Mouse (Mus musculus) heart, embryonic 12.5 days (tissue): ENCODE results near the gene Alad. TPM values are rescaled to one million over a fixed set of nuclear protein-coding genes. Genes with fewer than 3 reads are reported as not detected.

Experiments used
- ATAC-seq: fragments of 200-750 bp; cut with Nextera tagmentation; 2 replicates; pipeline ENCODE4 v1.8.0; 2017; ENCODE audit warnings: moderate TSS enrichment, moderate library complexity; ENCODE audit not compliant: insufficient number of reproducible peaks, low FRiP score
- H3K27ac ChIP-seq: fragments of 300-500 bp; sonication (generic); 2 replicates; pipeline ENCODE4 v1.5.1; 2016; ENCODE audit warnings: mild to moderate bottlenecking, moderate library complexity; ENCODE audit not compliant: poor library complexity, severe bottlenecking
- H3K27me3 ChIP-seq: fragments of 300-500 bp; sonication (generic); replicated peaks from 2 replicates; pipeline ENCODE4 v1.6.1; 2016; ENCODE audit warnings: mild to moderate bottlenecking, moderate library complexity
- H3K36me3 ChIP-seq: fragments of 300-500 bp; sonication (generic); 2 replicates; pipeline ENCODE4 v1.6.1; 2016; ENCODE audit warnings: mild to moderate bottlenecking, moderate library complexity
- H3K4me1 ChIP-seq: fragments of 300-500 bp; sonication (generic); replicated peaks from 2 replicates; pipeline ENCODE4 v1.6.1; 2016; ENCODE audit warnings: mild to moderate bottlenecking
- H3K4me2 ChIP-seq: fragments of 300-500 bp; sonication (generic); 2 replicates; pipeline ENCODE4 v1.6.1; 2016; ENCODE audit warnings: mild to moderate bottlenecking, moderate library complexity
- H3K4me3 ChIP-seq: fragments of 300-500 bp; sonication (generic); 2 replicates; pipeline ENCODE4 v1.5.1; 2016; ENCODE audit warnings: mild to moderate bottlenecking
- H3K9ac ChIP-seq: fragments of 300-500 bp; sonication (generic); 2 replicates; pipeline ENCODE4 v1.6.1; 2016; ENCODE audit warnings: mild to moderate bottlenecking, moderate library complexity
- H3K9me3 ChIP-seq: fragments of 300-500 bp; sonication (generic); replicated peaks from 2 replicates; pipeline ENCODE4 v1.6.1; 2016; ENCODE audit warnings: mild to moderate bottlenecking, moderate library complexity
- WGBS: fragments of 180-500 bp; shearing (Covaris S2); methylation state at CpG from one replicate; pipeline ENCODE4 v1.1.7; 2016; 5-methylcytosine and 5-hydroxymethylcytosine counted together
- polyA plus RNA-seq: library from polyadenylated mRNA; unstranded; fragments of >200 nt; fragmentation: Nextera tagmentation; extraction: Ambion mirVana; gene quantifications from 2 replicates; pipeline ENCODE4 v1.2.1, GENCODE M21; 2016

Alad gene
- polyA plus RNA-seq, 1 experiment from 2014 or later = 80.0 TPM

- Histone ChIP-seq H3K27ac (no peak overlapping the region), H3K9me3 (no peaks in the 10 kb centered on the region), H3K9ac (no peak overlapping the region), H3K4me3 (no peak overlapping the region), H3K27me3 (no peaks in the 10 kb centered on the region), H3K36me3 (peaks cover 27% of the 10 kb centered on the region), H3K4me1 (peaks cover 11% of the 10 kb centered on the region), H3K4me2 (no peak overlapping the region)
- ATAC-seq = no peak
- WGBS = 71% methylated on average over 7 of the region's 7 CpGs
Measured at GRCm38 (mm10) chr4:62502969-62503368, 16.7 kb downstream of the Alad start.

GRCm38 (mm10) chr4:62501964-62502732 lies 17.6 kb downstream of the Alad start:
- H3K27ac ChIP-seq = peak overlapping the region; percentile 19; the same call in 1 of the 2 replicates
- H3K4me1 ChIP-seq = peaks cover 11% of the 10 kb centered on the region
- ATAC-seq = peak; percentile 91
- H3K27me3 ChIP-seq = no peaks in the 10 kb centered on the region
- peak overlapping the region; percentile 76 for H3K4me2 ChIP-seq
- H3K9ac ChIP-seq = peak overlapping the region; percentile 80
- peak overlapping the region; percentile 76 for H3K4me3 ChIP-seq
- H3K9me3 ChIP-seq = no peaks in the 10 kb centered on the region
- WGBS = under 1% methylated on average over 38 of the region's 38 CpGs
- peaks cover 24% of the 10 kb centered on the region for H3K36me3 ChIP-seq

- Histone ChIP-seq H3K27ac (peak overlapping the region; percentile 19; the same call in 1 of the 2 replicates), H3K9me3 (no peaks in the 10 kb centered on the region), H3K4me3 (peak overlapping the region; percentile 76), H3K27me3 (no peaks in the 10 kb centered on the region), H3K4me2 (peak overlapping the region; percentile 76), H3K36me3 (peaks cover 24% of the 10 kb centered on the region), H3K4me1 (peaks cover 11% of the 10 kb centered on the region), H3K9ac (peak overlapping the region; percentile 80)
- WGBS = under 1% methylated on average over 7 of the region's 7 CpGs
- no peak for ATAC-seq
Measured at GRCm38 (mm10) chr4:62501534-62501933, 18.2 kb downstream of the Alad start.

GRCm38 (mm10) chr4:62500799-62501198 lies 18.9 kb downstream of the Alad start:
- Histone ChIP-seq H3K4me2 (no peak overlapping the region), H3K27me3 (no peaks in the 10 kb centered on the region), H3K9ac (no peak overlapping the region), H3K27ac (no peak overlapping the region), H3K4me1 (peaks cover 11% of the 10 kb centered on the region), H3K9me3 (no peaks in the 10 kb centered on the region), H3K36me3 (peaks cover 24% of the 10 kb centered on the region), H3K4me3 (no peak overlapping the region)
- 82% methylated on average over 4 of the region's 4 CpGs for WGBS
- ATAC-seq = no peak

- Histone ChIP-seq H3K9ac (no peak overlapping the region), H3K27ac (no peak overlapping the region), H3K4me2 (no peak overlapping the region), H3K27me3 (no peaks in the 10 kb centered on the region), H3K36me3 (peaks cover 24% of the 10 kb centered on the region), H3K4me3 (no peak overlapping the region), H3K9me3 (no peaks in the 10 kb centered on the region), H3K4me1 (peaks cover 9% of the 10 kb centered on the region; the same call in 1 of the 2 replicates)
- 62% methylated on average over 8 of the region's 8 CpGs for whole genome bisulfite sequencing
- 0 out of 2 replicates have a peak, but pooled peaks have one; percentile 5 for ATAC-seq
Measured at GRCm38 (mm10) chr4:62496815-62497214, 22.9 kb downstream of the Alad start.

- no peak for ATAC-seq
- no peaks in the 10 kb centered on the region for H3K9me3 ChIP-seq
Measured at GRCm38 (mm10) chr4:62495946-62496345, 23.8 kb downstream of the Alad start.

GRCm38 (mm10) chr4:62494230-62494629 lies 25.5 kb downstream of the Alad start:
- Histone ChIP-seq H3K4me2 (no peak overlapping the region), H3K27me3 (no peaks in the 10 kb centered on the region)
- WGBS = 55% methylated on average over 9 of the region's 9 CpGs

More at GRCm38 (mm10) chr4:62495946-62496345, 23.8 kb downstream of the Alad start:
- Histone ChIP-seq H3K9ac (no peak overlapping the region), H3K27ac (no peak overlapping the region), H3K4me3 (no peak overlapping the region), H3K27me3 (no peaks in the 10 kb centered on the region), H3K4me2 (no peak overlapping the region), H3K36me3 (peaks cover 24% of the 10 kb centered on the region), H3K4me1 (0 out of 2 replicates have a peak, but pooled peaks cover 6% of the 10 kb centered on the region)
- 63% methylated on average over 8 of the region's 8 CpGs for WGBS

GRCm38 (mm10) chr4:62492682-62493081 lies 27.0 kb downstream of the Alad start:
- Histone ChIP-seq H3K36me3 (peaks cover 2% of the 10 kb centered on the region; the same call in 1 of the 2 replicates), H3K9me3 (no peaks in the 10 kb centered on the region), H3K27ac (no peak overlapping the region), H3K4me2 (no peak overlapping the region), H3K27me3 (no peaks in the 10 kb centered on the region), H3K9ac (no peak overlapping the region), H3K4me1 (0 out of 2 replicates have a peak, but pooled peaks cover 6% of the 10 kb centered on the region), H3K4me3 (no peak overlapping the region)
- WGBS = 78% methylated on average over 2 of the region's 2 CpGs
- no peak for ATAC-seq

More at GRCm38 (mm10) chr4:62494230-62494629, 25.5 kb downstream of the Alad start:
- no peak for ATAC-seq
- Histone ChIP-seq H3K9me3 (no peaks in the 10 kb centered on the region), H3K9ac (no peak overlapping the region), H3K27ac (no peak overlapping the region), H3K4me1 (0 out of 2 replicates have a peak, but pooled peaks cover 6% of the 10 kb centered on the region), H3K4me3 (no peak overlapping the region), H3K36me3 (peaks cover 17% of the 10 kb centered on the region)

- Histone ChIP-seq H3K27ac (no peak overlapping the region), H3K9me3 (no peaks in the 10 kb centered on the region), H3K4me2 (no peak overlapping the region), H3K27me3 (no peaks in the 10 kb centered on the region), H3K9ac (no peak overlapping the region), H3K4me1 (no peaks in the 10 kb centered on the region), H3K36me3 (no peaks in the 10 kb centered on the region), H3K4me3 (no peak overlapping the region)
- no peak for ATAC-seq
- 76% methylated on average over 2 of the region's 2 CpGs for WGBS
Measured at GRCm38 (mm10) chr4:62487914-62488313, 31.8 kb downstream of the Alad start.

GRCm38 (mm10) chr4:62487172-62487571 lies 32.5 kb downstream of the Alad start:
- ATAC-seq = no peak
- 88% methylated on average over 5 of the region's 5 CpGs for WGBS
- no peaks in the 10 kb centered on the region for H3K4me1 ChIP-seq
- H3K9me3 ChIP-seq = no peaks in the 10 kb centered on the region
- H3K27ac ChIP-seq = no peak overlapping the region
- no peaks in the 10 kb centered on the region for H3K36me3 ChIP-seq
- H3K4me2 ChIP-seq = no peak overlapping the region
- 0 out of 2 replicates have a peak, but pooled peaks cover 3% of the 10 kb centered on the region for H3K27me3 ChIP-seq
- no peak overlapping the region for H3K4me3 ChIP-seq
- H3K9ac ChIP-seq = no peak overlapping the region

- ATAC-seq = no peak
- Histone ChIP-seq H3K27me3 (peaks cover 11% of the 10 kb centered on the region; the same call in 1 of the 2 replicates), H3K9ac (no peak overlapping the region), H3K4me1 (no peaks in the 10 kb centered on the region), H3K4me3 (no peak overlapping the region), H3K27ac (no peak overlapping the region), H3K4me2 (no peak overlapping the region), H3K9me3 (no peaks in the 10 kb centered on the region), H3K36me3 (no peaks in the 10 kb centered on the region)
- 90% methylated on average over 15 of the region's 15 CpGs for WGBS
Measured at GRCm38 (mm10) chr4:62486162-62486696, 33.5 kb downstream of the Alad start.
